Mouse (Mus musculus): ENCODE data around the gene Umad1. TPM values are rescaled to one million over a fixed set of nuclear protein-coding genes. Genes with fewer than 3 reads are reported as not detected.

Umad1 gene
- polyA plus RNA-seq, 1 experiment from 2014 or later = 24.0 TPM

GRCm38 (mm10) chr6:8506631-8507030, 247.5 kb downstream of the Umad1 start:
- no peaks in the 10 kb centered on the region for H3K27me3 ChIP-seq (replicated peaks; ENCODE audit: control insufficient read depth, insufficient read depth, low read length)
- H3K9ac ChIP-seq (ENCODE audit: low read depth, low read length) = no peak overlapping the region
- H3K36me3 ChIP-seq (ENCODE audit: control insufficient read depth, insufficient read depth) = no peaks in the 10 kb centered on the region
- H3K4me1 ChIP-seq (replicated peaks; ENCODE audit: control insufficient read depth, insufficient read depth, low read length) = peaks cover 3% of the 10 kb centered on the region; the same call in 1 of the 2 replicates
- H3K4me2 ChIP-seq (replicated peaks; ENCODE audit: low read depth) = no peak overlapping the region
- no peak overlapping the region for H3K27ac ChIP-seq (ENCODE audit: low read depth, low read length)
- peak; percentile 66 for ATAC-seq
- no peaks in the 10 kb centered on the region for H3K9me3 ChIP-seq (ENCODE audit: control insufficient read depth)
- no peak for TF ChIP-seq CTCF (IDR thresholded peaks at IDR 0.05; ENCODE audit: low read depth)
- H3K4me3 ChIP-seq (ENCODE audit: low read depth, low read length) = no peak overlapping the region

Other genes starting within 250 kb of the Umad1 start
- 0.77 and 1.1 TPM in 2 replicates for gene Col28a1, start 66.7 kb upstream of the Umad1 start, polyA plus RNA-seq (2015; fragmentation: Nextera tagmentation; extraction: Ambion mirVana)
- 8.1 and 9.0 TPM in 2 replicates for gene Mios, start 50.1 kb upstream of the Umad1 start, polyA plus RNA-seq (2015; fragmentation: Nextera tagmentation; extraction: Ambion mirVana)
- 78.5 and 83.2 TPM in 2 replicates for gene Rpa3, start 115 bp upstream of the Umad1 start, polyA plus RNA-seq (2015; fragmentation: Nextera tagmentation; extraction: Ambion mirVana)
- gene Gm45062, start 162 bp downstream of the Umad1 start, polyA plus RNA-seq (2015; fragmentation: Nextera tagmentation; extraction: Ambion mirVana) = 0.30 and 0.75 TPM in 2 replicates

Measured in intestine, postnatal 0 days (tissue).